In genomic region chr1:152290768-152291167, GRCm38 (mm10) we compare ENCODE assay signal across 8 mouse cellular contexts.
DNase-seq lines count a peak whose midpoint lies in the region; ATAC-seq and TF ChIP-seq lines count a peak whose summit lies in the region.

No protein-coding gene starts in this region.

- no peaks in the 10 kb centered on the region for H3K27me3 ChIP-seq in kidney, embryonic 16.5 days (ENCODE audit: insufficient read depth, low read length)
- H3K27me3 ChIP-seq in liver, adult 2 months (ENCODE audit: control insufficient read depth, insufficient read depth, low read length) = no peaks in the 10 kb centered on the region

- no peak overlapping the region for H3K9ac ChIP-seq in kidney, embryonic 16.5 days (replicated peaks; ENCODE audit: low read length)
- H3K9ac ChIP-seq in liver, adult 2 months (ENCODE audit: low read depth, low read length) = no peak overlapping the region

- H3K79me2 ChIP-seq in liver, adult 2 months (ENCODE audit: control insufficient read depth, insufficient read depth, low read length) = no peaks in the 10 kb centered on the region

- H3K4me3 ChIP-seq in kidney, embryonic 16.5 days (ENCODE audit: low read length) = no peak overlapping the region
- H3K4me3 ChIP-seq in liver, adult 2 months (ENCODE audit: insufficient read depth, low read depth, low read length) = no peak overlapping the region

- H3K4me2 ChIP-seq in kidney, embryonic 16.5 days (replicated peaks; ENCODE audit: low read depth, low read length) = peak overlapping the region; percentile 35

- no peaks in the 10 kb centered on the region for H3K36me3 ChIP-seq in kidney, embryonic 16.5 days (ENCODE audit: insufficient read depth, low read length)
- no peaks in the 10 kb centered on the region for H3K36me3 ChIP-seq in liver, adult 2 months (ENCODE audit: control insufficient read depth, insufficient read depth, low read length)

- peak; percentile 83 for TF ChIP-seq CTCF in liver, adult 2 months (IDR thresholded peaks at IDR 0.05; ENCODE audit: low read depth, low read length)

- peak; percentile 67; the same call in 1 of the 2 replicates for ATAC-seq in kidney, embryonic 16.5 days (ENCODE audit: low FRiP score, low TSS enrichment)

- H3K9me3 ChIP-seq in kidney, embryonic 16.5 days (ENCODE audit: low read length) = no peaks in the 10 kb centered on the region

- H3K27ac ChIP-seq in kidney, embryonic 16.5 days (ENCODE audit: low read length) = no peak overlapping the region
- H3K27ac ChIP-seq in liver, adult 2 months (replicated peaks; ENCODE audit: insufficient read depth, low read depth, low read length) = no peak overlapping the region

- TF ChIP-seq POLR2A in liver, adult 2 months (IDR thresholded peaks at IDR 0.05; ENCODE audit: extremely low read depth, insufficient read depth, low read length) = no peak

- 36% methylated on average over 7 of the region's 7 CpGs for WGBS in kidney, embryonic 16.5 days
- 26% methylated on average over 7 of the region's 7 CpGs for WGBS in liver, adult 2 months

- peaks cover 10% of the 10 kb centered on the region; the same call in 1 of the 2 replicates for H3K4me1 ChIP-seq in kidney, embryonic 16.5 days (ENCODE audit: insufficient read depth, low read length)
- no peaks in the 10 kb centered on the region for H3K4me1 ChIP-seq in liver, adult 2 months (ENCODE audit: control insufficient read depth, insufficient read depth, low read length)

- DNase-seq in B cell, adult 2 months = peak; percentile 61 to 63
- peak; percentile 78 for DNase-seq in adrenal gland, adult 2 months
- peak; percentile 73 for DNase-seq in embryo, embryonic 10 days (ENCODE audit: low spot score)
- peak; percentile 70 for DNase-seq in heart, adult 8-10 months (ENCODE audit: low spot score)
- DNase-seq in liver, adult 2 months (ENCODE audit: extremely low read depth, low read depth, low spot score) = peak; percentile 23
- peak; percentile 42 for DNase-seq in ovary, adult 18-20 months (ENCODE audit: low spot score)
- DNase-seq in thymus, postnatal 36 days = peak; percentile 48 to 52

Comparison
In these comparisons a context has a peak if more than half of its experiments do, and no peak if none do; other contexts are left out.
1. DNase-seq: peak in every context shown above with its lines; median percentile 78 in adrenal gland, adult 2 months; 73 in embryo, embryonic 10 days; 70 in heart, adult 8-10 months; 62 in B cell, adult 2 months; 50 in thymus, postnatal 36 days; 42 in ovary, adult 18-20 months; 23 in liver, adult 2 months.